Mouse (Mus musculus) left cerebral cortex, postnatal 36 days (tissue): ENCODE results near the gene Rpl23a. TPM values are rescaled to one million over a fixed set of nuclear protein-coding genes. Genes with fewer than 3 reads are reported as not detected.

ENCODE experiments used
- DNase-seq, 2 experiments: peaks; one replicate each; pipeline ENCODE4 v3.0.0; 2021 to 2022; ENCODE audit warnings: low spot score in 2 of 2, mixed read lengths in 1 of 2
- intact Hi-C: fragments of 180-260 bp; cut with DNase I; formaldehyde crosslinking; loops from one replicate; pipeline ENCODE4 v1.15.1; 2025
- total RNA-seq, 2 experiments: library from RNA; stranded (reverse); gene quantifications; 2 replicates each; pipeline ENCODE4 v1.2.3; 2021

The Rpl23a gene
- total RNA-seq, 2 experiments from 2014 or later, result 673 to 732 TPM

DNA sequence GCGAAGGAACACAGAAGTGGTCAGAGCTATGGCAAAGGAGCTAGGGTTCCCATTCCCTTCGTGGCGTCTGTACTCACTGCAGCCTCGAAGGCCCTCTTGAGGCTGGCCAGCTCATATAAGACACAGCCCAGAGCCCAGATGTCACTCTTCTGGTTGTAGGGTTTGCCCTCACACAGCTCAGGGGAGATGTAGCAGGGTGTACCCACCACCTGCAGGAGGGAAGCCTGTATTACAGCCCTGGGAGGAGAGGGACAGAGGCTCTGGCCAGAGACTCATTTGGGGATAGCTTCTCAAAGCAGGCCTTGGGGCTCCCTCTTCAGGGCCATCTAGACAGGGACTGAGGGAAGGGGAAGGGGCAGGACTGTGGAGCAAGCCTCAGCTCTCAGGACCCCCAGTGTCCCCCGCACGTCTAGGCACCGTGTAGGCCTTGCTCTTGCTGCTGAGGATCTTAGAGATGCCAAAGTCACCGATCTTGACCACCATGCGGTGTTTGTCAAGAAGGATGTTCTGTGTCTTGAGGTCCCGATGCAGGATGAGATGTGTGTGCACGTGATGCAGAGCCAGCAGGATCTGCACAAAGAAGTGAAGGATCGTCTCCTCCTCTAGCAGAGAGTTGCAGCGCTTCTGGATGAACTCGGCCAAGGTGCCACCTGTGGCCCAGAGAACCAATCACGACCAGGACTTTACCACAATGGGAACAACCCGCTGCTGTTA lies 11.2 kb downstream of the Rpl23a start:
- intact Hi-C loops, result no loop called here
- DNase-seq, result no peak

- intact Hi-C loops, result no loop called here
- no peak for DNase-seq
Observed at GRCm38 (mm10) chr11:78171328-78171727, 12.1 kb downstream of the Rpl23a start.

DNA sequence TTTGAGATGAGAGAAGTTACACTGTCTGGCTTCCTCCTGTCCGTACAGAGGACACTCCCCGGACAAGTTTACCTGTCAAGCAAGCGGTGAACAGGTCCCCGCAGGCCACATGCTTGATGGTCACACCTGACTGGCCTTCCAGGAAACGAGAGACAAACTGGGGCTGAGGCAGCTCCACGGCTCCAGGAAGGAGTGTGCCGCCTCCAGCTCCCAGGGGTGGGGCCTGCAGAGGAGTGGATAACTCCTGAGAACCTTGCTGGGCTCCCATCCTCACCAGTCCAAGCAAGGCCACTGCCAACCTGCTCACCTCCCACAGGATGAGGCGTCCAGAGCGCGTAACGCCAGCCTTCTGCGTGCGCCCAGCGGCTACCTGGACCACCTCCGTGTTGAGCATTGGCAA lies 13.1 kb downstream of the Rpl23a start:
- intact Hi-C loops, result no loop called here
- DNase-seq, result no peak

DNA sequence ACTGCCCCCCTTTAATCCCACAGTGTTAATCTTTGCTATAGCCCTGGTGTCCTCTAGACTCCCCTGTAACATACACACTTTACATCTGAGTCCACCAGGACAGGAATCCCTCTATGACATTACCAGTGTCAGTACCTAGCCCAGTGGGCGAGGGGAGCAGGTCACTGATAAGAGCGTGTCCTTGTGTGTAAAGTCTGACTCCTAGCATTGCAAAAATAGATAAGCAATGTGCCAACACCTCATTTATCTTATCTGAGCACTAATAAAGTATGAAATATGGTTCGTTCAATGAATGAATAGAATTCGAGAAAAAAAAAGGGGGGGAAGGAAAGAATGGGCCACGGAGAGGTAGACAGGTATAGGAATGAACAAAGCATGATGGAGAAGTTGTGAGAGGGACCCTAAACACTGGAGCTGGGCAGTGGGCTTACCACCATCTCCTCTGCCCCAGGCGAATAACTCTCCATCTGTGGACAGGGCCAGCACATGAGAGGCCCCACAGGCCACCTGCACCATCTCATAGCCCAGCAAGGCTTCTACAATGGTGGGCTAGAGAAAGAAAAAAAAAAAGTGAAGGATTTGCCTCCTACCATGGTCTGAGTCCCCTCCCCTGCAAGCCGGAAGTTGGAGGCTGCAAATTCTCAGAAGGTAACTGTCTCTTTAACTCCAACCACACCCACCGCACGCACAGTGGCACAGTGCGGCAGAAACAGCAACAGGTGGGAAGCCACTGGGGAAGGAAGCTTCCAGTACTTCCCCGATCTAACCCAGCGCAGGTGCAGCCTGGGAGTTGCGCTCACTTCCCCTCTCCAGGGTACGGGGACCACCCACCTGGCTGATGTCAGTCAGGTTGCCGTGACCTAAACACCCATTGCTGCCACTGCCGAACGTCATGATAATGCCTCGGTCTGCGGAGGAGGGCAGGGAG lies 14.6 kb downstream of the Rpl23a start:
- intact Hi-C loops, result no loop called here
- no peak for DNase-seq

DNA sequence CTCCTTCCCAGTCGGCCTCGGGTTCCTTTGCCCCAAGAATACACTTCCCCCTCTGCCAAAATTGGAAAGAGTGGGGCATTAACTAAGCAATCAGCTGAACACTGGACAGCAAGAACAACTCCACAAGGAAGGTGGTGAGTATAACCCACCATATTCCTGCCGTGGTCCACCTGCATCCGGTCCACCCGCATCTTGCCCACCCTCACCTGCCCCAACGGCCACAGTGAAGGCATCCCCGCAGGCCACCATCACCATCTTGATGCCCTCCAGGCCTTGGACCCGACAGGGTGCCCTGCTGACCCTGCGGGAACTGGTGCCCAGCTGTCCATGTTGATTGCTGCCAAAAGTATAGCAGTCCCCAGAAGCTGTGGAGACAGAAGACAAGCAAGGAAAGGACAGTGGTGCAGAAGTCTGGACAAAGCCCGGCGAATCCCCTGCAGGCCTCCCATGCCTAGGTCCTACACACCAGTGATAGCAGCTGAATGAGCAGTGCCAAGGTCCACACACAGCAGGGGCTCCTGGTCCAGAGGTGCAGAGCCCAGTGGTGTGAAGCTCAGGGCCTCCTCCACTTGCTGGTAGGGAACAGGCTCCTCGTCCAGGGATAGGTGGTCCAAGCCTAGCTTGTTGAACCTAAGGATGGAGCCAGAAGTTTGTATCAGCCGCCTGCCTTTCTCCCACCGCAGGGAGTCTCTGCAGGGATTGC lies 16.0 kb downstream of the Rpl23a start:
- DNase-seq, result no peak
- intact Hi-C loops, result no loop called here

GRCm38 (mm10) chr11:78166640-78167039 lies 16.7 kb downstream of the Rpl23a start:
- intact Hi-C loops, result no loop called here
- no peak for DNase-seq

DNA sequence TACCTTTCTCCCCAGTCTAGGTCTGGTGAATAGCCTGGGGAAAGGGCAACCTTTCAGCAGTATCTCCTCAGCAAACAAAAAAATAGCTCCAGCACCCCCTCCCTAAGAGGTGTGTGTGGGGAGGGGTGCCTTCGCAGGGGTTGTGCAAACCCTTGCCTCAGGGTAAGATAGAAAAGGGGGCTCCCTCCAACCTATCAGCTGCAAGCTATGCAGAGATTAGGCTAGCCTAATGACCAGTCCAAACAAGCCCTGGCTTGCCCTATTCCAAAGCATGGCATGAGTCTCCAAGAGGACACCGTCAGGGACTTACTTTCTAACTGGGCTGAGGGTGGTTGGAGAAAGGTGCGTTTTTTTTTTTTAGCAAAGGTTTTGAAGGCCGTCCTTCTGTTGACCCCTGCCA lies 17.2 kb downstream of the Rpl23a start:
- intact Hi-C loops, result no loop called here
- DNase-seq, result no peak

DNA sequence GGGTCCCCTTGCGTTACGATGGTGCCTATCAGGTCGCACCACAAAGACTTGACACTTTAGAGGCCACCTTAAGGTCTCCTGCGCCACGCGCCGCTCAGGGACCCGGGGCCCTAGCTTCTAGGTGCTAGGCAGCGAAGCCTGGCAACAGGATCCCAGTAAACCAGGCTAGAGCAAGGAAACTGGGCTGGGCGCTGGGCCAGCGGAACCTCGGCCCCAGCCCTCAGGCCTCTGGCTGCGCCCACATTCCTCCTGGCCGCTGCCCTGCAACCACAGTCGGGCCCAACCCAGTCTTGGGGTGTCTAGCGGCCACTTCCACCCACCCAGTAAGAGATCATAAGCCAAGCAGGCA lies 17.6 kb downstream of the Rpl23a start:
- no peak for DNase-seq
- intact Hi-C loops, result no loop called here

GRCm38 (mm10) chr11:78164924-78165760 lies 18.2 kb downstream of the Rpl23a start, which contains the start of gene Traf4:
TSS of gene Traf4 (minus strand) at chr11:78165589.
- intact Hi-C loops, result no loop called here
- DNase-seq, result peak; percentile 66 to 77

DNA sequence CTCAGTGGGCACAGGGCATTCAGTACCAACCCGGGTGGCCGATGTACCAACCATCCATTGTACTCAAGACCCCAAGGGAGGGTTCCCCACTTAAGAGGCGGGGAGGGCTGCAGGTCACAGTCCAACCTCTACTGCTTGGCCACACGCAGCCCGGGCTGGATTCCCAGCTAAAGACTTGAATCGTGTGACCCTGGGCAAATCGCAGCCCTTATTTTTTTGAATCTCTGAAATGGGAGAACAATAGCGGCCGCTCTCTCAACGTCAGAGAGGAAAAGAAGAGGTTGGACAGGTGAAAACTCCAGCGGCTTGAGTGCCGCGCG lies 18.8 kb downstream of the Rpl23a start:
- intact Hi-C loops, result no loop called here

GRCm38 (mm10) chr11:78163681-78164603 lies 19.4 kb downstream of the Rpl23a start:
- intact Hi-C loops, result no loop called here
- DNase-seq, result no peak

More for the DNA sequence above, 18.8 kb downstream of the Rpl23a start:
- no peak for DNase-seq

GRCm38 (mm10) chr11:78163045-78163444 lies 20.3 kb downstream of the Rpl23a start:
- no peak for DNase-seq
- intact Hi-C loops, result no loop called here

GRCm38 (mm10) chr11:78162504-78162903 lies 20.9 kb downstream of the Rpl23a start:
- intact Hi-C loops, result no loop called here
- no peak for DNase-seq

- no peak for DNase-seq
- intact Hi-C loops, result no loop called here
Observed at GRCm38 (mm10) chr11:78161968-78162367, 21.4 kb downstream of the Rpl23a start.

DNA sequence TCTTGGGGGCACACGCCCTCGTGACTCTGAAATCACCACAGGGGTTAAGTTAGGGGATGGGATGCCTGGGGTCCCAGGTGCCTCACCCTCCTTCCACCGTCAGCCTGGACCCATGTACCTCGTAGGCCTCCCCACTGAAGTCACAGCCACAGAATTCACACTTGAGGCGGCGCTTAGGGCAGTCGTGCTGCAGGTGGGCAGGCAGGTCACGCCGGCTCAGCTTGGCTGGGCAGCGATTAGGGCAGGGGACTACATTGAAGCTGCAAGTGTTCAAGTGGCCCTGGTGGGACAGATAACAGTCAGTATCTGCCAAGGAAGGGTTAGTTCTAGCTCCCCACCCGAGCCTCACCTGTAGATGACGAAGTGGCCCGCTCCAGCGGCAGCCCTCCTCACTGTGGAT lies 22.2 kb downstream of the Rpl23a start:
- DNase-seq, result no peak
- intact Hi-C loops, result no loop called here

DNA sequence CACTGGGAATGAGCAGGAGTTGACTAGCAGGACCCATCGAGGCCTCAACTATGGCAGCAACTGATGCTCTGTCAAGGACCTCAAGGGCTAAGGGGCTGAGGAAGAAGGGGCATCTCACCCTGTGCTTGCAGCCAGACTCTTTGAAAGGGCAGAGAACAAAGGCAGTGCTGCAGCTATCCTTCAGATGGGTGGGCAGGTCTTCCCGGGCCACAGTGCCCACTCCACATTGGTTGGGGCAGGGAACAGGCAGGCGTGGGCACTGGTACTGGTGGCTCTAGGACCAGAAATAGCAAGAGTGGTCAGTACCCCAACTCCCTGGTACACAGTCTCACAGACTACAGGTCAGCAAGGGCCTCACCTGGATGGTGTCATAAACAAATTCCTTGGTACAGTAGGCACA lies 22.7 kb downstream of the Rpl23a start:
- intact Hi-C loops, result no loop called here
- DNase-seq, result no peak

- DNase-seq, result no peak
- intact Hi-C loops, result no loop called here
Observed at GRCm38 (mm10) chr11:78160171-78160570, 23.2 kb downstream of the Rpl23a start.

- no peak for DNase-seq
- intact Hi-C loops, result loop anchor here (5.0 kb wide), 1 partner anchor 97 kb away; no protein-coding TSS in a partner anchor
Observed at GRCm38 (mm10) chr11:78159557-78159956, 23.8 kb downstream of the Rpl23a start.
